Mouse (Mus musculus): ENCODE results near the gene Ddb2. TPM values are rescaled to one million over a fixed set of nuclear protein-coding genes. Genes with fewer than 3 reads are reported as not detected.

Gene Ddb2
- polyA plus RNA-seq, 1 experiment: 1.2 TPM

DNA sequence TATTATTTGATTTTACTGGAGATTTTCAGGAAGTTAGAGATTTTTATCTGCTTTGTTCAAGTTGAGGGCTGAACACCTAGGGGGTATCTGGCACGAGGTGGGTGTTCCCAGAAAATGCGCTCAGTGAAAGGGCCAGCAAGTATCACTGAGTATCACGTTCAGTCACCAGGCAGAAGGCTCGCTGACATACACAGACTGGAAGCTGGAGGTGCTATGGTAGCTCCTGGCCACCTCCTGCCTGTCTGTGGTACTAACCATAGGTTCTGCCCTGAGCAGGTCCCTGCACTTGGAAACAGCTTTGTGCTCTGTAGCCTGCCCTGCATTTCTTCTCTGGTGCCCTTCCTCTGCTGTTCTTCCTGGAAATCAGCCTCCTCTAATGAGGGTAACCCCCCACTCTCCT, 15.7 kb upstream of the Ddb2 start:
- H3K36me3 ChIP-seq (ENCODE audit: control insufficient read depth, insufficient read depth): no peaks in the 10 kb centered on the region
- TF ChIP-seq MAX (IDR thresholded peaks at IDR 0.05): no peak
- no peak for TF ChIP-seq MYOG (IDR thresholded peaks at IDR 0.05; ENCODE audit: control insufficient read depth, extremely low read depth, insufficient read length)
- no peak for TF ChIP-seq MYOD1 (IDR thresholded peaks at IDR 0.05; ENCODE audit: control insufficient read depth, insufficient read length, low read depth)
- no peak for TF ChIP-seq USF1 (IDR thresholded peaks at IDR 0.05; ENCODE audit: low read depth)
- TF ChIP-seq CEBPB (IDR thresholded peaks at IDR 0.05; ENCODE audit: low read depth): no peak
- no peak for TF ChIP-seq CTCF (IDR thresholded peaks at IDR 0.05; ENCODE audit: control insufficient read depth, insufficient read depth, insufficient read length)
- TF ChIP-seq FOSL1 (IDR thresholded peaks at IDR 0.05; ENCODE audit: insufficient read depth, low read length, poor library complexity, severe bottlenecking): no peak
- no peak overlapping the region for H3ac ChIP-seq (ENCODE audit: control insufficient read depth, insufficient read length, low read depth)
- no peaks in the 10 kb centered on the region for H3K79me3 ChIP-seq (ENCODE audit: low read depth)
- H3K4me3 ChIP-seq (ENCODE audit: insufficient read depth, poor library complexity, severe bottlenecking): no peak overlapping the region
- H3K27me3 ChIP-seq (ENCODE audit: control insufficient read depth, insufficient read depth, insufficient read length): no peaks in the 10 kb centered on the region
- no peaks in the 10 kb centered on the region for H3K79me2 ChIP-seq (ENCODE audit: control insufficient read depth, insufficient read depth)

DNA sequence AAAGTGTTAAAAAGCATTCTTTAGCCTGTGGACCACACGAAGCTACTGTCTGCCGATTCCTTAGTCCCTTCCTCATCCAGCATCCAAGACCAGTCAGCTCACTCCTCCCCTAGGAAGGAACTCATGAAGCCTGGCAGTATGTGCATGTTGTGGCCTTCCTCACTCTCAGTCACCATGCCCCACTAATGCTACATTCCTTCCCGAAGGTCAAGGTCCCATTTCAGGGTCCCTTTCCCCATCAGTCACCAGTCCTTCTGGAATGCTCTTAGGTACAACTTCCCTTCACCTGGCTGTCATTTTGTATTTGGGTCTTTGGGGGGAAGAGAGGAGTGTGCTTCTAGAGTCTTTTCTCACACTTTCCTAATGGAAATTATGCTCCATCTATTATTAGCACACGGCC, 15.2 kb upstream of the Ddb2 start:
- TF ChIP-seq FOSL1 (IDR thresholded peaks at IDR 0.05; ENCODE audit: insufficient read depth, low read length, poor library complexity, severe bottlenecking): no peak
- no peak for TF ChIP-seq MYOD1 (IDR thresholded peaks at IDR 0.05; ENCODE audit: control insufficient read depth, insufficient read length, low read depth)
- TF ChIP-seq CEBPB (IDR thresholded peaks at IDR 0.05; ENCODE audit: low read depth): no peak
- no peak for TF ChIP-seq MYOG (IDR thresholded peaks at IDR 0.05; ENCODE audit: control insufficient read depth, extremely low read depth, insufficient read length)
- TF ChIP-seq MAX (IDR thresholded peaks at IDR 0.05): no peak
- no peak for TF ChIP-seq USF1 (IDR thresholded peaks at IDR 0.05; ENCODE audit: low read depth)
- no peak for TF ChIP-seq CTCF (IDR thresholded peaks at IDR 0.05; ENCODE audit: control insufficient read depth, insufficient read depth, insufficient read length)
- Histone ChIP-seq H3K79me3 (ENCODE audit: low read depth) (no peaks in the 10 kb centered on the region), H3K79me2 (ENCODE audit: control insufficient read depth, insufficient read depth) (no peaks in the 10 kb centered on the region)

GRCm38 (mm10) chr2:91248366-91248765, 11.6 kb upstream of the Ddb2 start:
- H3K79me3 ChIP-seq (ENCODE audit: low read depth): no peaks in the 10 kb centered on the region
- H3K36me3 ChIP-seq (ENCODE audit: control insufficient read depth, insufficient read depth): no peaks in the 10 kb centered on the region
- TF ChIP-seq CTCF (IDR thresholded peaks at IDR 0.05; ENCODE audit: control insufficient read depth, insufficient read depth, insufficient read length) (no peak), USF1 (IDR thresholded peaks at IDR 0.05; ENCODE audit: low read depth) (peak; percentile 32), MYOG (IDR thresholded peaks at IDR 0.05; ENCODE audit: control insufficient read depth, extremely low read depth, insufficient read length) (no peak)
- H3K27me3 ChIP-seq (ENCODE audit: control insufficient read depth, insufficient read depth, insufficient read length): no peaks in the 10 kb centered on the region
- H3K4me3 ChIP-seq (ENCODE audit: insufficient read depth, poor library complexity, severe bottlenecking): no peak overlapping the region
- no peaks in the 10 kb centered on the region for H3K79me2 ChIP-seq (ENCODE audit: control insufficient read depth, insufficient read depth)
- H3ac ChIP-seq (ENCODE audit: control insufficient read depth, insufficient read length, low read depth): no peak overlapping the region

More for the DNA sequence above, 15.2 kb upstream of the Ddb2 start:
- Histone ChIP-seq H3K36me3 (ENCODE audit: control insufficient read depth, insufficient read depth) (no peaks in the 10 kb centered on the region), H3K27me3 (ENCODE audit: control insufficient read depth, insufficient read depth, insufficient read length) (no peaks in the 10 kb centered on the region), H3ac (ENCODE audit: control insufficient read depth, insufficient read length, low read depth) (no peak overlapping the region), H3K4me3 (ENCODE audit: insufficient read depth, poor library complexity, severe bottlenecking) (no peak overlapping the region)

- H3ac ChIP-seq (ENCODE audit: control insufficient read depth, insufficient read length, low read depth): no peak overlapping the region
- H3K36me3 ChIP-seq (ENCODE audit: control insufficient read depth, insufficient read depth): no peaks in the 10 kb centered on the region
- TF ChIP-seq MAX (IDR thresholded peaks at IDR 0.05): no peak
- no peak overlapping the region for H3K4me3 ChIP-seq (ENCODE audit: insufficient read depth, poor library complexity, severe bottlenecking)
- no peaks in the 10 kb centered on the region for H3K79me3 ChIP-seq (ENCODE audit: low read depth)
- no peaks in the 10 kb centered on the region for H3K27me3 ChIP-seq (ENCODE audit: control insufficient read depth, insufficient read depth, insufficient read length)
- no peaks in the 10 kb centered on the region for H3K79me2 ChIP-seq (ENCODE audit: control insufficient read depth, insufficient read depth)
These were observed 7.9 kb upstream of the Ddb2 start for GRCm38 (mm10) chr2:91244557-91245228.

- H3ac ChIP-seq (ENCODE audit: control insufficient read depth, insufficient read length, low read depth): no peak overlapping the region
- no peaks in the 10 kb centered on the region for H3K27me3 ChIP-seq (ENCODE audit: control insufficient read depth, insufficient read depth, insufficient read length)
- no peak overlapping the region for H3K4me3 ChIP-seq (ENCODE audit: insufficient read depth, poor library complexity, severe bottlenecking)
- TF ChIP-seq USF1 (IDR thresholded peaks at IDR 0.05; ENCODE audit: low read depth): no peak
- no peak for TF ChIP-seq MYOG (IDR thresholded peaks at IDR 0.05; ENCODE audit: control insufficient read depth, extremely low read depth, insufficient read length)
- no peak for TF ChIP-seq FOSL1 (IDR thresholded peaks at IDR 0.05; ENCODE audit: insufficient read depth, low read length, poor library complexity, severe bottlenecking)
- TF ChIP-seq MYOD1 (IDR thresholded peaks at IDR 0.05; ENCODE audit: control insufficient read depth, insufficient read length, low read depth): no peak
- H3K36me3 ChIP-seq (ENCODE audit: control insufficient read depth, insufficient read depth): no peaks in the 10 kb centered on the region
- no peaks in the 10 kb centered on the region for H3K79me2 ChIP-seq (ENCODE audit: control insufficient read depth, insufficient read depth)
- H3K79me3 ChIP-seq (ENCODE audit: low read depth): no peaks in the 10 kb centered on the region
These were observed 6.6 kb upstream of the Ddb2 start for GRCm38 (mm10) chr2:91243416-91243815.

DNA sequence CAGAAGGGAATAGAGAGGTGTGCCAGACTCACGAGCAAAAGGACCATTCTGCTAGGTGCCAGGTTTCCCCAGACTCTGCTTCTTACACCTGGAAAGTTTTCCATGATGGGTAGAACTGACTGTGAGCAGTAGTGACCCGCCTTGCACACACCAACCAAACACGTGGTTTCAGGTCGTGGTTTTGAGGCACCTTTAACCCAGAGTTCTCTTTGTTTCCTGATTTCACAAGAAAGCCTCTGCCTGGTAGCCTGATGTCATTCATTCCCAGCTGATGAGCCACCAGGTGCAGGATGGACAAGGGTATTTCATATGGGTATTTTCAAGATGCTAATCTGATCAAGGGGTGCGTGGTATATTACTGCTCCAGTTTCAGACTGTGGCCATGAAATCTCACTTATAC, 5.8 kb upstream of the Ddb2 start:
- Histone ChIP-seq H3K27me3 (ENCODE audit: control insufficient read depth, insufficient read depth, insufficient read length) (no peaks in the 10 kb centered on the region), H3K36me3 (ENCODE audit: control insufficient read depth, insufficient read depth) (no peaks in the 10 kb centered on the region), H3K79me2 (ENCODE audit: control insufficient read depth, insufficient read depth) (no peaks in the 10 kb centered on the region), H3K79me3 (ENCODE audit: low read depth) (no peaks in the 10 kb centered on the region), H3ac (ENCODE audit: control insufficient read depth, insufficient read length, low read depth) (no peak overlapping the region), H3K4me3 (ENCODE audit: insufficient read depth, poor library complexity, severe bottlenecking) (no peak overlapping the region)
- TF ChIP-seq MYOG (IDR thresholded peaks at IDR 0.05; ENCODE audit: control insufficient read depth, extremely low read depth, insufficient read length) (no peak), MYOD1 (IDR thresholded peaks at IDR 0.05; ENCODE audit: control insufficient read depth, insufficient read length, low read depth) (no peak), USF1 (IDR thresholded peaks at IDR 0.05; ENCODE audit: low read depth) (no peak), FOSL1 (IDR thresholded peaks at IDR 0.05; ENCODE audit: insufficient read depth, low read length, poor library complexity, severe bottlenecking) (no peak), CEBPB (IDR thresholded peaks at IDR 0.05; ENCODE audit: low read depth) (no peak), CTCF (IDR thresholded peaks at IDR 0.05; ENCODE audit: control insufficient read depth, insufficient read depth, insufficient read length) (no peak), MAX (IDR thresholded peaks at IDR 0.05) (no peak)

Data from C2C12 (cell line).